Mouse (Mus musculus) ES-E14 (cell line): ENCODE measurements around the gene Zfp541. TPM values are rescaled to one million over a fixed set of nuclear protein-coding genes. Genes with fewer than 3 reads are reported as not detected.
A peak's percentile ranks its signal among the peaks of the same experiment; 100 is the strongest.

Experiments
- DNase-seq: peaks from one replicate; pipeline ENCODE4 v3.0.0-alpha.2; 2013; ENCODE audit warnings: low read depth, low spot score
- H3K27ac ChIP-seq: 2 replicates; pipeline ENCODE4 v1.5.1; 2012; ENCODE audit warnings: low read depth, mild to moderate bottlenecking, low read length, moderate library complexity, mixed read lengths; ENCODE audit not compliant: poor library complexity, insufficient read depth, severe bottlenecking
- H3K36me3 ChIP-seq: 2 replicates; pipeline ENCODE4 v1.6.1; 2012; ENCODE audit warnings: mild to moderate bottlenecking, low read length, moderate library complexity, mixed read lengths; ENCODE audit not compliant: control insufficient read depth, poor library complexity, insufficient read depth, severe bottlenecking
- H3K4me1 ChIP-seq, 2 experiments: fragments of 150-350 bp in 1 of 2; sonication (generic) in 1 of 2; 2 replicates each; pipeline ENCODE4 v1.6.1; 2012; ENCODE audit warnings: low read length in 2 of 2, mild to moderate bottlenecking in 1 of 2, mixed read lengths in 1 of 2; ENCODE audit not compliant: control insufficient read depth in 2 of 2, insufficient read depth in 2 of 2, poor library complexity in 1 of 2
- H3K4me3 ChIP-seq, 2 experiments: fragments of 150-350 bp in 1 of 2; sonication (generic) in 1 of 2; 2 replicates each; pipeline ENCODE4 v1.5.1; 2012; ENCODE audit warnings: low read length in 2 of 2, low read depth in 1 of 2, mild to moderate bottlenecking in 1 of 2, mixed read lengths in 1 of 2; ENCODE audit not compliant: insufficient read depth in 1 of 2, poor library complexity in 1 of 2, severe bottlenecking in 1 of 2
- H3K9ac ChIP-seq: 2 replicates; pipeline ENCODE4 v1.6.1; 2012; ENCODE audit warnings: low read depth, mild to moderate bottlenecking, low read length, mixed read lengths; ENCODE audit not compliant: poor library complexity, insufficient read depth, severe bottlenecking
- H3K9me3 ChIP-seq: fragments of 150-350 bp; sonication (generic); 2 replicates; pipeline ENCODE4 v1.6.1; 2012; ENCODE audit warnings: low read depth, mild to moderate bottlenecking, low read length; ENCODE audit not compliant: control insufficient read depth, insufficient read depth
- CHD2 ChIP-seq: IDR thresholded peaks from 2 replicates; pipeline ENCODE4 v1.6.1; 2014; ENCODE audit warnings: mild to moderate bottlenecking, low read depth, low read length, inconsistent platforms
- HCFC1 ChIP-seq: IDR thresholded peaks from 2 replicates; pipeline ENCODE4 v1.6.1; 2012; ENCODE audit warnings: low read length, inconsistent platforms, borderline replicate concordance; ENCODE audit not compliant: insufficient read depth
- MAFK ChIP-seq: IDR thresholded peaks from 2 replicates; pipeline ENCODE4 v1.6.1; 2014; ENCODE audit warnings: mild to moderate bottlenecking, low read depth, low read length, inconsistent platforms; ENCODE audit not compliant: insufficient read depth
- ZC3H11A ChIP-seq: IDR thresholded peaks from 2 replicates; pipeline ENCODE4 v1.6.1; 2012; ENCODE audit warnings: low read depth, mild to moderate bottlenecking, inconsistent platforms, low read length, borderline replicate concordance
- ZNF384 ChIP-seq: IDR thresholded peaks from 2 replicates; pipeline ENCODE4 v1.6.1; 2012; ENCODE audit warnings: low read depth, low read length, inconsistent platforms
- in situ Hi-C, 2 experiments: fragments of 600-800 bp; cut with MboI; formaldehyde crosslinking; loops; one replicate each; pipeline ENCODE4 v1.15.1; 2025; ENCODE audit warnings: low sequenced_read_pairs in 2 of 2, inconsistent platforms in 1 of 2; ENCODE audit not compliant: unreplicated experiment in 2 of 2
- total RNA-seq: library from RNA; depleted of rRNA; stranded (reverse); fragments of 300-350 nt; gene quantifications from 2 replicates; pipeline ENCODE4 v1.2.3, GENCODE M21; 2012; rRNA removed

The Zfp541 gene
- total RNA-seq = 0.36 and 0.53 TPM in 2 replicates

GRCm38 (mm10) chr7:16061219-16062098, at the start of gene Zfp541:
TSS of gene Zfp541 (plus strand) at chr7:16061814.
- Histone ChIP-seq H3K4me1 (peaks cover 0 to 3% of the 10 kb centered on the region in 2 experiments; a peak in 2 of 4 replicates), H3K27ac (no peak within 1 kb of the TSS), H3K36me3 (no peaks in the 10 kb centered on the region), H3K4me3 (peak within 1 kb of the TSS; percentile 6 to 28; a peak in 1 of 4 replicates), H3K9me3 (no peaks in the 10 kb centered on the region), H3K9ac (no peak within 1 kb of the TSS)
- in situ Hi-C loops = no loop called here
- DNase-seq = no peak
- TF ChIP-seq HCFC1 (no peak), ZNF384 (no peak), ZC3H11A (no peak), MAFK (no peak), CHD2 (no peak)

- no peak for DNase-seq
- Histone ChIP-seq H3K4me3 (no peak overlapping the region), H3K9me3 (no peaks in the 10 kb centered on the region), H3K9ac (no peak overlapping the region), H3K4me1 (peaks cover 0 to 18% of the 10 kb centered on the region in 2 experiments; a peak in 1 of 4 replicates), H3K27ac (no peak overlapping the region), H3K36me3 (no peaks in the 10 kb centered on the region; the same call in 1 of the 2 replicates)
- TF ChIP-seq HCFC1 (no peak), CHD2 (no peak), ZNF384 (no peak), ZC3H11A (no peak), MAFK (no peak)
- in situ Hi-C loops = no loop called here
Observed at GRCm38 (mm10) chr7:16012576-16013263, 48.9 kb upstream of the Zfp541 start.

DNA sequence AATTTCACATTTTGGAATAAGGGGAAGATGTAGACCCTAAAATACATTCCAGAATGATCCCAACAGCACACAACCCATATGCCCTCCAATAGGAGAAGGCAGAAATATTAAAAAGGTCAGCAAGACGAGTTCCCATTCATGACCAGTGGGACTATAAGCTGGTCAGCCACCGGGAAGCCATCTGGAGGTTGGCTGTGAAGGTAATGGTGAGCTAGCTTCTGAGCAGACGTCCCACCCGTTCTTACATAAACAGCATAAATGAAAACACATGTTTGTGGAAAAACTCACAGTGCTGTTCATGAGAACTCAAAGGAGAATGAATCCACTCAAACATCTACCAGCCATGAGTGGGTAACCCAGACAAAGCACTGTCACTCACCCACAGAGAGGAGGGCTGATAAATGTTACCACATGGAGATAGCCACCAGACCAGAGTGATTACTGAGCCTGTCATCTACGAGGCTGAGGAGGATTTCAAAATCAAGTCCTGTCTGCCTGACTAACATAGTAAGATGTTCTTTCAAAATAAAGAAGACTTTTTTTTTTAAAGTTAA, 47.8 kb upstream of the Zfp541 start:
- no peaks in the 10 kb centered on the region for H3K9me3 ChIP-seq
- no peak for DNase-seq
- in situ Hi-C loops = no loop called here
- H3K36me3 ChIP-seq = no peaks in the 10 kb centered on the region; the same call in 1 of the 2 replicates
- H3K4me3 ChIP-seq = no peak overlapping the region
- TF ChIP-seq ZNF384 (no peak), CHD2 (no peak), ZC3H11A (no peak), MAFK (no peak), HCFC1 (no peak)
- H3K4me1 ChIP-seq = peaks cover 0 to 16% of the 10 kb centered on the region in 2 experiments; a peak in 1 of 4 replicates
- H3K9ac ChIP-seq = no peak overlapping the region
- no peak overlapping the region for H3K27ac ChIP-seq

GRCm38 (mm10) chr7:16014521-16015175, 47.0 kb upstream of the Zfp541 start:
- H3K27ac ChIP-seq = no peak overlapping the region
- no peak overlapping the region for H3K4me3 ChIP-seq
- no peak overlapping the region for H3K9ac ChIP-seq
- H3K9me3 ChIP-seq = no peaks in the 10 kb centered on the region
- no peaks in the 10 kb centered on the region; the same call in 1 of the 2 replicates for H3K36me3 ChIP-seq
- TF ChIP-seq ZNF384 = no peak
- no peak for TF ChIP-seq CHD2
- no peak for TF ChIP-seq HCFC1
- no peak for TF ChIP-seq ZC3H11A
- TF ChIP-seq MAFK = no peak
- no peak for DNase-seq
- H3K4me1 ChIP-seq = peaks cover 0 to 15% of the 10 kb centered on the region in 2 experiments; a peak in 1 of 4 replicates
- in situ Hi-C loops = no loop called here
